In the genomic region with DNA sequence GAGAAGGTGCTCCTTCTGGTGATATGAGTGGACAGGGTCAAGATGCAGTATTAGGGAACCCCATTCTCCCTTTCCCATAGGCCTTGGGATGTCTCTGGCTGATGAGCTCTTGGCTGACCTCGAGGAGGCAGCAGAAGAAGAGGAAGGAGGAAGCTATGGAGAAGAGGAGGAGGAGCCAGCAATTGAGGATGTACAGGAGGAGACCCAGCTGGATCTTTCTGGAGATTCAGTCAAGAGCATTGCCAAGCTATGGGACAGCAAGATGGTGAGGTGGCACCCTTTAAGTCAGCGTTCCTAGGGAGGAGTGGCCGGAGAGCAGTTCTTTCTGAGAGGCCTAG, we compare ENCODE assay signal across 8 mouse cellular contexts. TPM values are rescaled to one million over a fixed set of nuclear protein-coding genes. Genes with fewer than 3 reads are reported as not detected.
DNase-seq lines count a peak whose midpoint lies in the region; ATAC-seq and TF ChIP-seq lines count a peak whose summit lies in the region.

No protein-coding gene starts in this region.

- WGBS in kidney, embryonic 16.5 days = 57% methylated on average over 3 of the region's 3 CpGs
- 64% methylated on average over 3 of the region's 3 CpGs for WGBS in embryonic facial prominence, embryonic 10.5 days
- 69% methylated on average over 3 of the region's 3 CpGs for WGBS in hindbrain, postnatal 0 days
- WGBS in midbrain, embryonic 16.5 days = 58% methylated on average over 3 of the region's 3 CpGs

- no peak overlapping the region for H3K27ac ChIP-seq in kidney, embryonic 16.5 days (ENCODE audit: low read length)
- peak overlapping the region; percentile 87; the same call in 1 of the 2 replicates for H3K27ac ChIP-seq in embryonic facial prominence, embryonic 10.5 days (replicated peaks)
- H3K27ac ChIP-seq in hindbrain, postnatal 0 days = no peak overlapping the region; the same call in 1 of the 2 replicates
- no peak overlapping the region for H3K27ac ChIP-seq in midbrain, embryonic 16.5 days (ENCODE audit: low read length)

- DNase-seq in kidney, postnatal 14 days = no peak
- no peak for DNase-seq in embryonic facial prominence, embryonic 10.5 days (ENCODE audit: low spot score)
- DNase-seq in hindbrain, postnatal 0 days (ENCODE audit: low spot score) = no peak
- no peak for DNase-seq in spleen, postnatal 4 days (ENCODE audit: low spot score in 2 of 2)
- no peak for DNase-seq in urinary bladder, postnatal 14 days (ENCODE audit: low spot score)
- DNase-seq in frontal cortex, postnatal 36 days (ENCODE audit: low spot score in 2 of 2) = no peak

- no peaks in the 10 kb centered on the region for H3K9me3 ChIP-seq in kidney, embryonic 16.5 days (ENCODE audit: low read length)
- no peaks in the 10 kb centered on the region for H3K9me3 ChIP-seq in embryonic facial prominence, embryonic 10.5 days
- H3K9me3 ChIP-seq in hindbrain, postnatal 0 days (ENCODE audit: low read length) = no peaks in the 10 kb centered on the region
- no peaks in the 10 kb centered on the region for H3K9me3 ChIP-seq in midbrain, embryonic 16.5 days (replicated peaks; ENCODE audit: control insufficient read depth, low read length, poor library complexity, severe bottlenecking)

- peak overlapping the region; percentile 95 for H3K4me2 ChIP-seq in kidney, embryonic 16.5 days (replicated peaks; ENCODE audit: low read depth, low read length)
- H3K4me2 ChIP-seq in hindbrain, postnatal 0 days (ENCODE audit: low read depth, low read length) = peak overlapping the region; percentile 98
- H3K4me2 ChIP-seq in midbrain, embryonic 16.5 days (ENCODE audit: low read length) = peak overlapping the region; percentile 87

- peak overlapping the region; percentile 71 for H3K4me3 ChIP-seq in kidney, embryonic 16.5 days (ENCODE audit: low read length)
- H3K4me3 ChIP-seq in embryonic facial prominence, embryonic 10.5 days = peak overlapping the region; percentile 74
- H3K4me3 ChIP-seq in hindbrain, postnatal 0 days (ENCODE audit: low read length) = peak overlapping the region; percentile 54
- peak overlapping the region; percentile 50 for H3K4me3 ChIP-seq in midbrain, embryonic 16.5 days (ENCODE audit: low read depth, low read length)

- H3K27me3 ChIP-seq in kidney, embryonic 16.5 days (ENCODE audit: insufficient read depth, low read length) = no peaks in the 10 kb centered on the region
- no peaks in the 10 kb centered on the region for H3K27me3 ChIP-seq in embryonic facial prominence, embryonic 10.5 days (replicated peaks; ENCODE audit: low read depth, poor library complexity, severe bottlenecking)
- no peaks in the 10 kb centered on the region for H3K27me3 ChIP-seq in hindbrain, postnatal 0 days (ENCODE audit: insufficient read depth, low read length)
- H3K27me3 ChIP-seq in midbrain, embryonic 16.5 days (ENCODE audit: control insufficient read depth, insufficient read depth, low read depth, low read length) = no peaks in the 10 kb centered on the region

- H3K36me3 ChIP-seq in kidney, embryonic 16.5 days (ENCODE audit: insufficient read depth, low read length) = peaks cover 28% of the 10 kb centered on the region
- H3K36me3 ChIP-seq in embryonic facial prominence, embryonic 10.5 days (replicated peaks) = peaks cover 58% of the 10 kb centered on the region
- peaks cover 18% of the 10 kb centered on the region for H3K36me3 ChIP-seq in hindbrain, postnatal 0 days (ENCODE audit: insufficient read depth, low read length)
- H3K36me3 ChIP-seq in midbrain, embryonic 16.5 days (ENCODE audit: control insufficient read depth, insufficient read depth, low read length) = peaks cover 5% of the 10 kb centered on the region

- ATAC-seq in kidney, embryonic 16.5 days (ENCODE audit: low FRiP score, low TSS enrichment) = peak; percentile 23; the same call in 1 of the 2 replicates
- ATAC-seq in hindbrain, postnatal 0 days = no peak
- peak; percentile 1 for ATAC-seq in midbrain, embryonic 16.5 days

- no peak for TF ChIP-seq CTCF in hindbrain, postnatal 0 days (IDR thresholded peaks at IDR 0.05; ENCODE audit: low read depth)

- H3K9ac ChIP-seq in kidney, embryonic 16.5 days (replicated peaks; ENCODE audit: low read length) = peak overlapping the region; percentile 88
- peak overlapping the region; percentile 80 for H3K9ac ChIP-seq in hindbrain, postnatal 0 days (replicated peaks; ENCODE audit: low read length)
- peak overlapping the region; percentile 70 for H3K9ac ChIP-seq in midbrain, embryonic 16.5 days (ENCODE audit: low read depth, low read length)

- H3K4me1 ChIP-seq in kidney, embryonic 16.5 days (ENCODE audit: insufficient read depth, low read length) = peaks cover 22% of the 10 kb centered on the region
- peaks cover 19% of the 10 kb centered on the region for H3K4me1 ChIP-seq in embryonic facial prominence, embryonic 10.5 days
- peaks cover 20% of the 10 kb centered on the region for H3K4me1 ChIP-seq in hindbrain, postnatal 0 days (ENCODE audit: insufficient read depth, low read length)
- H3K4me1 ChIP-seq in midbrain, embryonic 16.5 days (ENCODE audit: control insufficient read depth, insufficient read depth, low read length) = peaks cover 23% of the 10 kb centered on the region

RNA-seq across cellular contexts. Expression of gene Prpf31, which starts 0.7 kb away (rescaled TPM):
- 115 and 118 TPM in 2 replicates for polyA plus RNA-seq in kidney, embryonic 16.5 days (2015; fragmentation: Nextera tagmentation; extraction: Ambion mirVana)
- 179 and 183 TPM in 2 replicates for polyA plus RNA-seq in embryonic facial prominence, embryonic 10.5 days (2016; fragmentation: Nextera tagmentation; extraction: Ambion mirVana)
- 48.6 and 50.8 TPM in 2 replicates for total RNA-seq in hindbrain, postnatal 0 days (2014; rRNA removed)
- 77.6 and 78.6 TPM in 2 replicates for polyA plus RNA-seq in hindbrain, postnatal 0 days (2015; fragmentation: Nextera tagmentation; extraction: Ambion mirVana)
- polyA plus RNA-seq in midbrain, embryonic 16.5 days (2015; fragmentation: Nextera tagmentation; extraction: Ambion mirVana) = 86.7 and 89.1 TPM in 2 replicates

RNA-seq across cellular contexts. Expression of gene Tfpt, which starts 0.7 kb away (rescaled TPM):
- 21.4 and 27.7 TPM in 2 replicates for polyA plus RNA-seq in kidney, embryonic 16.5 days (2015; fragmentation: Nextera tagmentation; extraction: Ambion mirVana)
- polyA plus RNA-seq in embryonic facial prominence, embryonic 10.5 days (2016; fragmentation: Nextera tagmentation; extraction: Ambion mirVana) = 31.0 and 33.0 TPM in 2 replicates
- total RNA-seq in hindbrain, postnatal 0 days (2014; rRNA removed) = 14.2 and 17.3 TPM in 2 replicates
- 31.4 and 35.9 TPM in 2 replicates for polyA plus RNA-seq in hindbrain, postnatal 0 days (2015; fragmentation: Nextera tagmentation; extraction: Ambion mirVana)
- 31.8 and 37.2 TPM in 2 replicates for polyA plus RNA-seq in midbrain, embryonic 16.5 days (2015; fragmentation: Nextera tagmentation; extraction: Ambion mirVana)

RNA-seq across cellular contexts. Expression of gene Ndufa3, which starts 13.3 kb away (rescaled TPM):
- polyA plus RNA-seq in kidney, embryonic 16.5 days (2015; fragmentation: Nextera tagmentation; extraction: Ambion mirVana) = 504 and 516 TPM in 2 replicates
- 365 and 398 TPM in 2 replicates for polyA plus RNA-seq in embryonic facial prominence, embryonic 10.5 days (2016; fragmentation: Nextera tagmentation; extraction: Ambion mirVana)
- total RNA-seq in hindbrain, postnatal 0 days (2014; rRNA removed) = 235 and 572 TPM in 2 replicates
- 664 and 717 TPM in 2 replicates for polyA plus RNA-seq in hindbrain, postnatal 0 days (2015; fragmentation: Nextera tagmentation; extraction: Ambion mirVana)
- 375 and 400 TPM in 2 replicates for polyA plus RNA-seq in midbrain, embryonic 16.5 days (2015; fragmentation: Nextera tagmentation; extraction: Ambion mirVana)

RNA-seq across cellular contexts. Expression of gene Oscar, which starts 14.5 kb away (rescaled TPM):
- 0.25 and 0.36 TPM in 2 replicates for polyA plus RNA-seq in kidney, embryonic 16.5 days (2015; fragmentation: Nextera tagmentation; extraction: Ambion mirVana)
- polyA plus RNA-seq in embryonic facial prominence, embryonic 10.5 days (2016; fragmentation: Nextera tagmentation; extraction: Ambion mirVana) = 0.13 TPM in 1 of 2 replicates, not detected in the other
- 0.50 and 1.1 TPM in 2 replicates for total RNA-seq in hindbrain, postnatal 0 days (2014; rRNA removed)
- 0.35 and 0.60 TPM in 2 replicates for polyA plus RNA-seq in hindbrain, postnatal 0 days (2015; fragmentation: Nextera tagmentation; extraction: Ambion mirVana)
- 0.43 and 0.72 TPM in 2 replicates for polyA plus RNA-seq in midbrain, embryonic 16.5 days (2015; fragmentation: Nextera tagmentation; extraction: Ambion mirVana)

RNA-seq across cellular contexts. Expression of gene Cnot3, which starts 14.6 kb away (rescaled TPM):
- 65.3 and 71.6 TPM in 2 replicates for polyA plus RNA-seq in kidney, embryonic 16.5 days (2015; fragmentation: Nextera tagmentation; extraction: Ambion mirVana)
- 85.6 and 88.0 TPM in 2 replicates for polyA plus RNA-seq in embryonic facial prominence, embryonic 10.5 days (2016; fragmentation: Nextera tagmentation; extraction: Ambion mirVana)
- 23.7 and 26.0 TPM in 2 replicates for total RNA-seq in hindbrain, postnatal 0 days (2014; rRNA removed)
- 26.4 and 29.8 TPM in 2 replicates for polyA plus RNA-seq in hindbrain, postnatal 0 days (2015; fragmentation: Nextera tagmentation; extraction: Ambion mirVana)
- polyA plus RNA-seq in midbrain, embryonic 16.5 days (2015; fragmentation: Nextera tagmentation; extraction: Ambion mirVana) = 37.4 and 38.9 TPM in 2 replicates
